Mouse (Mus musculus) urinary bladder, postnatal 25 days (tissue): ENCODE data around the gene Gucy1b1.
A peak's percentile ranks its signal among the peaks of the same experiment; 100 is the strongest.

Experiments used
- DNase-seq: peaks from one replicate; pipeline ENCODE4 v3.0.0; 2022; ENCODE audit warnings: low spot score

Gucy1b1 gene

GRCm38 (mm10) chr3:82030008-82030748 is 44.3 kb downstream of the Gucy1b1 start:
- DNase-seq, result no peak

- peak; percentile 25 for DNase-seq
Measured at GRCm38 (mm10) chr3:82029229-82029628, 45.3 kb downstream of the Gucy1b1 start.

GRCm38 (mm10) chr3:82027286-82027685 is 47.2 kb downstream of the Gucy1b1 start:
- DNase-seq, result no peak

GRCm38 (mm10) chr3:82023065-82023464 is 51.4 kb downstream of the Gucy1b1 start:
- no peak for DNase-seq

- DNase-seq, result no peak
Measured at GRCm38 (mm10) chr3:82022421-82022920, 52.0 kb downstream of the Gucy1b1 start.

- DNase-seq, result no peak
Measured at GRCm38 (mm10) chr3:82014148-82014703, 60.3 kb downstream of the Gucy1b1 start.

- no peak for DNase-seq
Measured at GRCm38 (mm10) chr3:82007002-82007401, 67.5 kb downstream of the Gucy1b1 start.

GRCm38 (mm10) chr3:81995988-81996387 is 78.5 kb downstream of the Gucy1b1 start:
- DNase-seq, result peak; percentile 6

- no peak for DNase-seq
Measured at GRCm38 (mm10) chr3:81995371-81995770, 79.1 kb downstream of the Gucy1b1 start.

GRCm38 (mm10) chr3:81990531-81990930 is 84.0 kb downstream of the Gucy1b1 start:
- DNase-seq, result no peak

- no peak for DNase-seq
Measured at GRCm38 (mm10) chr3:81989692-81990141, 84.8 kb downstream of the Gucy1b1 start.

GRCm38 (mm10) chr3:81987628-81988027 is 86.9 kb downstream of the Gucy1b1 start:
- no peak for DNase-seq

GRCm38 (mm10) chr3:81986103-81986502 is 88.4 kb downstream of the Gucy1b1 start:
- DNase-seq, result no peak

- no peak for DNase-seq
Measured at GRCm38 (mm10) chr3:81985100-81985499, 89.4 kb downstream of the Gucy1b1 start.

- DNase-seq, result no peak
Measured at GRCm38 (mm10) chr3:81983120-81983895, 91.2 kb downstream of the Gucy1b1 start.
